In genomic region chr10:29211453-29211852, GRCm38 (mm10) we compare ENCODE assay signal across 9 mouse cellular contexts. TPM values are rescaled to one million over a fixed set of nuclear protein-coding genes. Genes with fewer than 3 reads are reported as not detected.
A peak's percentile ranks its signal among the peaks of the same experiment; 100 is the strongest.
DNase-seq lines count a peak whose midpoint lies in the region; ATAC-seq and TF ChIP-seq lines count a peak whose summit lies in the region.
"Had no signal": no experiment of that assay in that cellular context is flagged by ENCODE, and none has a peak within 500 bp of the region (broad histone marks: within the 10 kb centered on the region; RNA-seq: fewer than 3 reads in every experiment).

9330159F19Rik (plus strand) TSS chr10:29211606.

- H3K4me2 ChIP-seq in forebrain, postnatal 0 days (ENCODE audit: low read depth), result no peak within 1 kb of the TSS
- peak within 1 kb of the TSS; percentile 29; the same call in 1 of the 2 replicates for H3K4me2 ChIP-seq in stomach, embryonic 16.5 days (ENCODE audit: low read depth, low read length)

- TF ChIP-seq CTCF in C2C12 (IDR thresholded peaks at IDR 0.05; ENCODE audit: control insufficient read depth, insufficient read depth, insufficient read length), result no peak
- no peak for TF ChIP-seq CTCF in forebrain, postnatal 0 days (IDR thresholded peaks at IDR 0.05; ENCODE audit: low read depth)

- H3K9me3 ChIP-seq in forebrain, postnatal 0 days (ENCODE audit: low read length), result no peaks in the 10 kb centered on the region
- no peaks in the 10 kb centered on the region for H3K9me3 ChIP-seq in stomach, embryonic 16.5 days (replicated peaks; ENCODE audit: control insufficient read depth, low read length)

- no peaks in the 10 kb centered on the region for H3K79me3 ChIP-seq in C2C12 (ENCODE audit: low read depth)

- ATAC-seq in forebrain, postnatal 0 days, result peak; percentile 88
- ATAC-seq in stomach, embryonic 16.5 days (ENCODE audit: insufficient read depth, low FRiP score), result peak; percentile 91

- H3K9ac ChIP-seq in forebrain, postnatal 0 days, result no peak within 1 kb of the TSS
- no peak within 1 kb of the TSS for H3K9ac ChIP-seq in stomach, embryonic 16.5 days (ENCODE audit: low read length)

- H3K27me3 ChIP-seq in C2C12 (ENCODE audit: control insufficient read depth, insufficient read depth, insufficient read length), result no peaks in the 10 kb centered on the region
- no peaks in the 10 kb centered on the region for H3K27me3 ChIP-seq in forebrain, postnatal 0 days (ENCODE audit: insufficient read depth, low read length)
- H3K27me3 ChIP-seq in stomach, embryonic 16.5 days (ENCODE audit: control insufficient read depth, insufficient read depth, low read length), result no peaks in the 10 kb centered on the region

- H3K79me2 ChIP-seq in C2C12 (ENCODE audit: control insufficient read depth, insufficient read depth), result no peaks in the 10 kb centered on the region

- H3K27ac ChIP-seq in forebrain, postnatal 0 days (ENCODE audit: low read depth, low read length), result no peak within 1 kb of the TSS; the same call in 1 of the 2 replicates
- peak within 1 kb of the TSS; percentile 64; the same call in 1 of the 2 replicates for H3K27ac ChIP-seq in stomach, embryonic 16.5 days (ENCODE audit: low read length)

- 3% methylated on average over 4 of the region's 4 CpGs for WGBS in forebrain, postnatal 0 days
- WGBS in stomach, embryonic 16.5 days, result 7% methylated on average over 4 of the region's 4 CpGs

- H3K36me3 ChIP-seq in C2C12 (ENCODE audit: control insufficient read depth, insufficient read depth), result no peaks in the 10 kb centered on the region
- peaks cover 8% of the 10 kb centered on the region; the same call in 1 of the 2 replicates for H3K36me3 ChIP-seq in forebrain, postnatal 0 days (ENCODE audit: insufficient read depth)
- no peaks in the 10 kb centered on the region for H3K36me3 ChIP-seq in stomach, embryonic 16.5 days (ENCODE audit: control insufficient read depth, insufficient read depth, low read length)

- H3K4me1 ChIP-seq in forebrain, postnatal 0 days (ENCODE audit: insufficient read depth), result no peaks in the 10 kb centered on the region
- H3K4me1 ChIP-seq in stomach, embryonic 16.5 days (ENCODE audit: control insufficient read depth, insufficient read depth, low read length), result no peaks in the 10 kb centered on the region

- DNase-seq in adrenal gland, postnatal 10 days, result peak; percentile 28
- DNase-seq in adrenal gland, postnatal 25 days, result no peak
- peak; percentile 50 for DNase-seq in forebrain, postnatal 0 days
- DNase-seq in layer of hippocampus, adult 9-11 months, result peak; percentile 54
- peak; percentile 29 for DNase-seq in lung, postnatal 25 days (ENCODE audit: low spot score)
- DNase-seq in cerebellum, postnatal 10 days, result no peak

- no peak within 1 kb of the TSS for H3K4me3 ChIP-seq in C2C12 (ENCODE audit: insufficient read depth, poor library complexity, severe bottlenecking)
- no peak within 1 kb of the TSS for H3K4me3 ChIP-seq in forebrain, postnatal 0 days (ENCODE audit: low read depth, low read length)
- H3K4me3 ChIP-seq in stomach, embryonic 16.5 days (replicated peaks; ENCODE audit: low read length), result peak within 1 kb of the TSS; percentile 7

- no peak within 1 kb of the TSS for H3ac ChIP-seq in C2C12 (ENCODE audit: control insufficient read depth, insufficient read length, low read depth)

TF ChIP-seq in C2C12, 6 proteins besides CTCF, POLR2A, EP300 and RAD21:
- TF ChIP-seq MYOD1 (IDR thresholded peaks at IDR 0.05; ENCODE audit: control insufficient read depth, insufficient read length, low read depth) (peak; percentile 28), USF1 (IDR thresholded peaks at IDR 0.05; ENCODE audit: low read depth) (no peak)

RNA-seq across cellular contexts. Expression of gene 9330159F19Rik, which starts in this region (rescaled TPM):
- 1 to 10 TPM; 3.0 to 3.2 TPM for total RNA-seq in adrenal gland, postnatal 10 days (2021)
- total RNA-seq in adrenal gland, postnatal 25 days (2021), result 3.4 and 4.0 TPM in 2 replicates
- 1.0 TPM for polyA plus RNA-seq in C2C12 (2012; fragmentation: generic; extraction: Trizol)
- total RNA-seq in forebrain, postnatal 0 days (2014; rRNA removed), result 88.2 and 98.6 TPM in 2 replicates
- 17.4 and 23.8 TPM in 2 replicates for polyA plus RNA-seq in forebrain, postnatal 0 days (2015; fragmentation: Nextera tagmentation; extraction: Ambion mirVana)
- 3.0 TPM in 2 replicates for polyA plus RNA-seq in stomach, embryonic 16.5 days (2015; fragmentation: Nextera tagmentation; extraction: Ambion mirVana)
- total RNA-seq: common myeloid progenitor, adult 5-6 weeks had no signal

Comparison
In these comparisons a context has a peak if more than half of its experiments do, and no peak if none do; other contexts are left out.
1. RNA of gene 9330159F19Rik (total RNA-seq): 88.2 to 98.6 TPM in forebrain, postnatal 0 days; 3.4 to 4.0 TPM in adrenal gland, postnatal 25 days and 3.0 to 3.2 TPM in adrenal gland, postnatal 10 days; every median in the first group is over 10 times any median in the second.
2. DNase-seq: peak in adrenal gland, postnatal 10 days (single experiment), forebrain, postnatal 0 days (single experiment), layer of hippocampus, adult 9-11 months (single experiment) and lung, postnatal 25 days (single experiment); none in adrenal gland, postnatal 25 days (single experiment) and cerebellum, postnatal 10 days (0 of 2).